Mouse (Mus musculus) thymus, adult 18-20 months (tissue): ENCODE measurements around the gene Frmd4b.

ENCODE experiments used
- DNase-seq, 2 experiments: peaks; one replicate each; pipeline ENCODE4 v3.0.0; 2022; ENCODE audit warnings: mixed read lengths in 2 of 2

Frmd4b gene

DNA sequence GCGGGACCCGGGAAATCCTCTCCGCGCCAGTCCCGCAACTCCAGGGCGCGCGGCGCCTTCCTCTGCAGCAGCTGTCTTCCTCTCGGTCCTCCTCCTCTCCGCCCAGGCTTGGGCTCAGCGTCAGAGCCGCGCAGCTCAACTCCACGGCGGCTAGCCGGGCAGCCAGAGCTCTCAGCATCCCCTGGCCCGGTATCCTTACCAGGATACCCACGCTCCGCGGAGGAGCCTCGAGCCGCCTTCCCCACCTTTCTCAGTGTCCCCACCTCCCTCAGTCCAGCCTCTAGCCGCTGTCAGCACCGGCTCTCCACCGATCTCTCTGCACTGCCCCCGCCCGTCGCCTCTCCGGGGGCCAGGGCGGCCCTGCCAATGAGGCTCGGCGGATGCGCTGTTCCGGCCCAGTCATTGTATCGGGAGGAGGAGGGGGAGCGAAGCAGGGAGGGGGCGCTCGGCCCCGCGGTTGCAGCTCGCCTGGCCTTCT is at the start of gene Frmd4b:
TSS of gene Frmd4b (minus strand) at position 276 of the 478 bp plus-strand sequence.
- peak in 1 of 2 experiments; percentile 4 for DNase-seq

DNA sequence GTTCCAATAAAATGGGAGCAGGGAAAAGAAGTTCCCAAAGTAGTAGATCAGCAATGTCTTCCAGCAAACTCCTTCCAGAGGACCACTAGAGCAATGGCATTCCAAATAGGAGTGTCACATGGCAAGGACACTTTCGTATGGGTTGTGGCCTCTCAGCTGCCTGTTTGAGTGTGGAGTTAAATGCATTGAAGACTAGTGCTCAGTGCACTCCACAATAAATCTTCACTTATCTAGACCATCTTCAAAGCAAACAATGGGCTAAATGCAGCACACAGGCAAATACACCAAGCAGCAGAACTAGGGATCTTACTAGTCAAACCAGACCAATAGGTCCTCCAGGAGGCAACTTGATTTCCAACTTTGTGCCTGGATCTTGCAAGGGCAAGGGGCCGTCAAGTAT is 49.1 kb upstream of the Frmd4b start:
- DNase-seq, result no peak

DNA sequence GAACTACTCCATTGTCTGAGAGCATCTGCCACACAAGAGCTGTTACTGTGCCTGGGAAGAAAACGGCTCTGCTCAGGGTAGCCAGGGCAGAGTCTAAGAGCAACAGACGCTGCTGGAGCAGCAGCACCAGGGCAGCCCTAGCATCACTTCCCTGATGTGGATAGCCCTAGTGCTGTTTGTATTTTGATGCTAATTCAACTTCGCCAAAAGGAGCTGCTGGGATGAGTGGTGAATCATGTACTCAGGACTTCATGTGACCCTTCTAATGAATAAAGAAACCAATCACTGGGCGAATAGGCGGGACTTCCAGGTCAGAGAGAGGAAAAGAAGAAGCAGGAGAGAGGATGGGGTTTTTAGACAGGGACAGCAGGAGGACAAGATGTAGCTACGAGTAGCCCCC is 41.6 kb upstream of the Frmd4b start:
- DNase-seq, result no peak

DNA sequence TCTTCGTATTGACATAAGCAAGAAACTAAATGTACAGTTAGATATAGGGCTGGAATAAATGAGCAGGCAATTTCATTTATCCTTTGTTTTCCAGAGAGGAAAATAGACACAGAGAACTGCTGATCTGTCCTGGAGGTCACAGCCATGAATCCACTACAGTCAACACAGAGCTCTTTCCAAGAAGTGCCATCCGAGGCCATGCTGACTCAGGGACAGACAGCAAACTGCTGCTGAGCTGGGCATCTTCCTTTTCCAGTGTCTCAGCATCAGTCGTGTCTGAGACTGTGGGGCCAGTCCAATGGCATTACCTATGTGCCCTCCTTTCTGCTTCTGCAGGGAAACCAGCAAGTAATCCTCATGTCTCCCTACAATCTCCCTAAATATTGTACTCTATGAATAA is 38.6 kb upstream of the Frmd4b start:
- DNase-seq, result no peak

DNA sequence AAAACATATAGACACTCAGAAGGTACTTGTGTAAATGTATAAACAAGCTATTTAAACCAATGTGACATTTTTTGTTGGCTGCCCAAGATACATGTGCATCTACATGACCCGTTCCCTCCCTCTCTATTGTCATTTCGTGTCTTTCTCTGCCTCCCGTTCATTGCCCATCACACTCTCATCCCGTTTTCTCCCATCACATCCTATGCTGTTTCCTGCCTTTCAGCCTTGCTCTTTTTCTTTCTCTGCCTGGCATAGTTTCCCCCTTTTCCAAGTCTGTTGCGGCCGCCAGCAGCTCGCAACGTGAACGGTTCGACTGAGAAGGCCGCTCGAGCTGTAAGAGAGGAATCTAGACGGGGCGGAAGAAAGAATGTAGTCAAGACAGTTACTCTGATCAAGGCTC is 30.2 kb upstream of the Frmd4b start:
- no peak for DNase-seq

DNA sequence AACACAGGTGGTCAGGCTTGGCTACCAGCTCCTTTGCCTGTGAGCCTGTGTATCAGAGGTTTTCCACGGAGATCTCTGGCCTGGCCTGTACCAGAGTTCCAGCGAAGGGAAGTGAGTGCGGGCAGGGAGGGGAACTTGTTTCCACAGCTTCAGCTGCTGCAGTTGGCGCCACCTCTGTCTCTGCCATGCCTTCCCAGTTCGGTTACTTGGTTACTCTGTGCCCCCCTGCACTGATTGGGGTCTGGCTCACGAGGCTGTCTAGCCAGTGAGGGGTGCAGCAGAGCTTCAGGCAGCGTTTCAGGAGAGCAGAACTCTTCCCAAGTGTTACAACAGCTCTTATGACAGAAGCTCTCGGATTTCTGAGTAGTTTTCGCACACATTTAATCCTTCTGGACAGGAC is 6.0 kb upstream of the Frmd4b start:
- DNase-seq, result no peak

DNA sequence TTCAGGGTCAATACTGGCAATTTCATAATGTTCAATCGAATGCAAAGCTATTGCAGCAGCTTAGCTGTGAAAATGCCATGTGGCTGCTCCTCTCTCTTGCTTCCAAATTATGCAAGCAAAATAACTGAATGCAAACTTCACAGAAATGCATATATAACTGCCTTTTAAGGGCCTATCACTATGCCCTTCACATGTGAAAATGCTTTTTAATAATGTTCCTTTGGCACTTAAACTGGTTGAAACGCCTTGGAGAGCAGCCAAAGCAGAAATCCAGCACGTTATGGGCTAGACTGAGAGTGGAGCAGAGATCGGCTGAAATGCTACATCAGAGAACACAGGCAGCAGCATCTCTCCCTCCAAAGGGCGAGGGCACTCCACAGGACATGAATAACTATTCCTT is 4.9 kb upstream of the Frmd4b start:
- no peak for DNase-seq

DNA sequence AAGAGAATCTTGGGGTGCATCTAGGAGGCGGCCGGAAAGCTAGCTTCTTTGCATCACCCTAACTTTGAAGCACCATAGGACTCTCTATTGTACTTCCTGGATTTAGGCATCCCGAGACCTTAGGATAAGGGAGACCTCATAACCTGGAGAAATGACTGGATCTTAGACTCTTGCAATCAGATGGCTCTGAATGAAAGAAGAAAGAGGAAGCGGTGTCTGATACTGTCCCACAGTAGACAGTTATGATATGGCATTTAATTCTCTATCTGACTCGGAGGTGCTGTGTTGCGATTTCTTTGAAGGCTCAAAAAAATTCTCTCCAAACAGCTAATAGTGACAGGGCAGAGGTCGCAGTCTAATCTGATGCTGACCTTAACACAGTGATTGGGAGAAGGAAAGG is 433 bp upstream of the Frmd4b start:
- DNase-seq, result no peak

DNA sequence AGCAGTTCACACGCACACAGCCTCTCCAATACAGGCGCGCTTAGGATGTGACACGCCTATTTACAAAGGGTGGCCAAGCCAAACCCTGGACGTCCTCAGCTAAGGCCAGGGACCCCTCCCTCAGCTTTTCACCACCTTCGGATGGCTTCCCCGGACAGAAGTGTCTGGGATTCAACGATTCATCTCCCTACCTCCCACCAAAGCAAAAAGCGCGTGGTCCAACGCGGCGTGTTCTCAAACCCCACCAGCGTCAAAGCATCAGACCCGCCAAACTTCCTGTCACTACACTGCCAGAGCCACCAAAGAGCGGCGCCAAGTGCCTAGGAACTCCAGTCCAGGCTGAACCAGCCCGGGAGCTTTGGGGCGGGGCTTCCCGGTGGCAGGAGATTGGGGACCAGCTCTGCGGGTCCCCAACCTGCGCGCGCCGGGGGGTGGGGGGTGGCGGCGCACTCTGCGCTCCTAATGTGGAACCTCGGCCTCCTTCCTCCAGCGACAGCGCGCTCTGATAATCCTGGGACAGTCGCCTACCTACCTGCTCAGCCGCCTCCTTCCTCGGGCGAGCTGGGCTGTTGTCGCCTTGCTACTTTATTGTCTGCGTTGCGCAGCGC is 579 bp downstream of the Frmd4b start:
- no peak for DNase-seq

DNA sequence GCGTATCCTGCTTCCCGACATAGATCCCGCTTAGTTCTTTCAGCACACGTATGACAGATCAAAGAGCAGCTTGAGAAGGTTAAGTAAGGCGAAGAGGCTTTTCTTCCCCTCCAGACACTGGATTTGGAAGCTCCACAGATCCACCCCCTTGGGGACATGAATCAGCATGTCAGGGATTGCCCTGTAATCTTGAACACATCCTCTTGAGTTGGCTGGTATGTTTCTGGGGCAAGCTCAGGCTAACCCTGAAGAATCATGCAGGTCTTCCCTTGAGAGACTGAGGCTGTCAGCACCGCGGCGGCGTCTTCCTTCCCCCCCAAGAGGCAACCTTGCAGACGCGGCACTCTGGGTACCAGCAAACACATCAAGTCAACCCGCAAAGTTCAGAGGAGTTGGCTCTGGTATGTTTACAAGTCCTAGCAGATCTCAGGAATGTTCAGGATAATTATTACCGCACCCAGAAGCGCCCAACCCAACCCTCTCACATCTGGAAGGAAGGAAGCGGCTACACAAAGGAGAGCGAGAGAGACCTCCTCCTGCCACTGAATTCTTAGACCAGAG is 1.4 kb downstream of the Frmd4b start:
- DNase-seq, result no peak

DNA sequence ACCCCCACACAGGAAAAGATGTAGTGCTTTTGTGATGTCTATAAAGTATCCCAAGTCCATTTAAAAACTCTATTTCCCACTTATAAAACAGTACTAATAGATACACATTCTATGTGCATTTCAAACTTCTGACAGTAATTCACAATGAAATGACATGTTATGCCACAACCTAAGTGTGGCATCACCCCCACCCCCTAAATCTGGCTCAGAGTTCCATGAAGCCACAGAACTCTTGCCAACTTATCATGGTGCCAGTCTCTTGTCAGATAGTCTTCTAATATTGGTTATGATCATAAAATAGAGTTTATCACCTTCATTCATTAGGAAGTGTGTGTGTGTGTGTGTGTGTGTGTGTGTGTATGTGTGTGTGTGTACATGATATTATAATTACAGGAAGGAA is 3.2 kb downstream of the Frmd4b start:
- no peak for DNase-seq

DNA sequence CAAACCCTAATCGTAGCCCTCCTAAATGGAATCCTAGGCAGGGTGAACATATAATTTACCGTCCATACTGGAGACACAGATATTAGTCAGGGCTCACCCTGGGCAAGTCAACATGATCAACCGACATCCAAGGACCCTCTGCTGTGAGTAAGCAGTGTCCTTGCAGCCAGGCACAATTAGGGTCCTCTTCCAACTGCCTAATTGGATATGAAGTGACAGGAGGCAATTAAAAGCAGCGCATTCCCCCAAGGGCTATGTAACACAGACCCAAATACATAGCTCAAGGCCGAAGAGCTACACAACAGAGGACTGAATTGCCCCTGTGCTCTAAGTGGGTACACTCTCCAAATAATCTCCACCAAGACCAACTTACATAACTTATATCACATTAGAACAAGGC is 4.5 kb downstream of the Frmd4b start:
- DNase-seq, result no peak

DNA sequence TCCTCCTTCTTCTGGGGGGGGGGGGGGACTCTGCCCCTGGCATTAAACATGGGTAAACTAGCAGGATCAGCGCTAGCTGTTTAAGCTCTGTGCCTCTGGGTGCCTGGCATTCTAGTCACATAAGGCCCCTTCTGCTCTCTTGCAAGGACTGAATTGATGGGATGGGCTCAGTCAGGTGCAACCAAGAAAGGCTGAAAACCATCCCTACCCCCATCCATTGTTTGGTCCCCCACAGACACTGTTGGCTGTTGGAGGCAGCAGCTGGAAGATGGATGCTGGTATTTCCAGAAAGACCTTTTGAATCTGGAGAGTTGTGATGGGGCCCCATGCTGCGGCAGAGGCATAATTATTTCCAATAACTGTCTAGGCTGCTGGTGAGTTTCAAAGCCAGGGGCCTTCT is 7.3 kb downstream of the Frmd4b start:
- DNase-seq, result no peak

DNA sequence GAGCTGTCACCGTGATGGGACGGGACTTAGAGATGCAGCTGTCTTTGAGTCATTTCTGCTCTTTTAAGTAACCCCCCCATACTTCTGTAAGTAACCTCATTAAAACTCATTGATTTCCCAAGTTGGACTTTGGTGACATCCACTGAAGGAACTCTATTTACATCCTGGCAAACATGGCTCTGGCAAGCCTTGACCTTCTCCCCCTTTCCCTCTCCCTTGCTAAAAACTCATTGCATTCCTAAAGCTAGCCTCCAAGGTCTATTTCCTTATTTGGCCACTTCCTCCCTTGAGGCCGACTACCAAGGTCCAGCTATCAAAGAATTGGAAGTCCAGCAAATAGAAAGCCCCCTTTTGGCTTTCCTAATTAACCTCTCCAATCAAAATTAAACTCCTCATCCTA is 9.7 kb downstream of the Frmd4b start:
- no peak for DNase-seq

DNA sequence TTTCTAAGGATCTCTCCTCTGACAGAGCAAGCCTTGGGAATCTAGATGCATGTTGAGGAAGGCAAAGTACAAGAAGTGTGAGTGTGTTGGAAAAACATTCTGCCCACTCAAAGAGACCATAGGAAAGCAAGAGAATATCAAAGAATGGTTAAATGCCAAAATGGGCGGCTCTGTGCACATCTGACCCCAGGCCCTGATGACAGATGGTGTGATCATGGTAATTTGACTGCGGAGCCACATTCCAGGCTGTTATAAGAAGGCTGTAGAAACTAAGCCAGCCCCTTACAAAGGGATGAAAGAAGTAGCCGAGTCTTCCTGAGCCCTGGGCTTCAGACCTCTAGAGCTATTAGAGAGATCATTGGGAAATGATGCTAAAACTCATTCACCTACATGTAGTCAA is 22.1 kb downstream of the Frmd4b start:
- no peak for DNase-seq

DNA sequence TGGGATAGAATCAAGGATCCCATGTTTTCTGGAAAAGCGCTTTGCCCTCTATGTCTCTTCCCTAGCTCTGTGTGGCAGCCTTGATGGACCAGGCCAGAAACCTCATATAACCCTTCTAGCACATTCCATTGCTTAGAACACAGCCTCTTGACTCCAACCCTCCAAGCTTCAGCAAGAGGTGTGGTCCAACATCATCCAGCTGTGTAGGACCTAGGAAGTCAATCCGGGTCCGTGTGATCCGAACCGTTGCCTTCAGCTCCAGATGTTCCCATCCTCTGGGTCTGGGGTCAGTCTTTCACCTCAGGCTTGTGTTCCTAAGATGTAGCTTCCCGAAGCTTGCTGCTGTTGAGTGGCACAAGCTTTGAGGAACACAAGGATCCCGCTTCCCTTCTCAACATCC is 22.8 kb downstream of the Frmd4b start:
- DNase-seq, result no peak

DNA sequence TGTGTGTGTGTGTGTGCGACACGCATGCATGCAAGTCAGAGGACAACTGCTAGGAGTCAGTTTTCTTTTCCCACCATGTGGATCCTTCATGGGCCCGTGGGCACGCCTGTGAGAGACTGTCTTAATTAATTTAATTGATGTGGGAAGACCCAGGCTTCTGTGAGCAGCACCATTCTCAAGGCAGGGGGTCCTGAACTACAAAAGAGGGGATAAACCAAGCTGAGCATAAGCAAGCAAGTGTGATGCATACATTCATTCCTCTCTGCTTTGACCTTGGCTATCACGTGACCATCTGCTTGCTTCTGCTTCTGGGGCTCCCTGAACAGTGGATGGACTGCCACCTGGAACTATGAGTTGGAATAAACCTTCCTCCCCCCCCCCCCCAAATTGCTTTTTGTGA is 27.1 kb downstream of the Frmd4b start:
- no peak for DNase-seq

DNA sequence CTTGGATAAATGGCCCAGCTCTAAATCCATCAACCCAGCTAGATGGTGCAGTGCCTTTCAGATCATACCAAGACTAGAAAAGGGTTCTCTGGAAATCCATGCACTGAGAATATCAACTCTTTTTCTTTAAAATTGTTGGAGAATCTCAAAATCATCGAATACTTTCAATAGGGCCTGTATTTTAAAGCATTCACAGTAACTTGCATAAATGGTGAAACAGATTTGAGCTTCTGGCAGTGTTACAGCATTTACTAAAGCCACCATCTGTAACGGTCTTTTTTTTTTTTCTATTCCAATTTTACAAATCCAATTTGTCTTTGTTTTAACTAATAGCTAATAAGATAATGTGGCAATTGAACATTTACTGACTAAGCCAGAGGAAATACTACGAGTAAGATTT is 27.8 kb downstream of the Frmd4b start:
- DNase-seq, result no peak

DNA sequence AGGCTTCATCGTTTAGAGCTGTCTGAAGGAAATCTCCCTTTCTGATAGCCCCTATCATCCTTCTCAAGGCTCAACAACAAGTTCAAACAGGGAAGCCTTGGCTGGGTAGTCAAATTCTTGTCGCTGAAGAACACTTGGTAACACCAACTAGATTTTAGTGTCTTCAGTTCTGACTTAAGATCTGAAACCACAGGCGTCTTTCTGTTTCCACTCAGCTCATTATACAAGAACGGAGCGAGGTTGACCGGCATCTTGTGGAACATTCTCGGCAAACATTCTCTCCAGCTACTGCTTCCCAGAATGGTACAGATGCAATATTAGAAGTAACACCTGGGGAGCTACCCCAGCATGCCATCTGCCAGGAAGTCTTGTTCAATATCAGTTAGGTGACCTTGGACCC is 28.3 kb downstream of the Frmd4b start:
- DNase-seq, result no peak

DNA sequence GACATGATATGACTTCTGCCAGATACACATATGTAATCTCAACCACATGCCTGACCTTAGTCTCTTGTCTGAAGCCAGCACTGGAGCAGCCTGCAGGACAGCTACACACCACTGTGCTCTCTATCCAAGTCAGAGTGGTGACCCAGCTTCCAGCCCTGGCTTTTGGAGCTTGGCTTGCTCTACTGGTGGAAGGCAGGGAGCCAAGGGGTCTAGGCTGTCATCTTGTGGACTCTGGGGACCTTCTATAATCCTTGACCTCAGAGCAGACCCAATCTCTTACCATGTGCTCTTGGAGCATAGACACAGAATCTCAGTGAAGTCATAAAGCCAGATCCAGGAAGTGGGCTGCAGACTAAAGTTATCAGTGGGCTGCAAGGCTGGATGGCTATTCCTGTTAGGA is 30.7 kb downstream of the Frmd4b start:
- DNase-seq, result no peak

DNA sequence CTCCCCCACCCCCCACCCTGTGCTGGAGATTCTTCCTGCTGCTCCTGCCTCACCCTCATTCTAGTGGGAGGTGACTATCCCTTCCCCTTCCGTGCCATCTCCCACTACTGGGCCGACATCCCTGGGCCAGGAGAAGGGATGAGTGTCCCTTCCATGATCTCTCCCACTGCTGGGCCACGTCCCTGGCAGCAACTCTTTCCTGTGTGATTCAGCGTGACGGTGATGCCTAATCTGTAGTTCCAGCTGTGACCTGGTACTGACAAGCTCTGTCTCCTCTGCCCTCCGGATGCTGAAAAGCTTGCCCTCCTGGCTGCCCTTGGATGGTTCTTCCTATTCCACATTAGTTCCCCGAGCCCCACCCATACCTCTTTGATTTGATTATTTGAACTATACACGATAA is 31.3 kb downstream of the Frmd4b start:
- no peak for DNase-seq

DNA sequence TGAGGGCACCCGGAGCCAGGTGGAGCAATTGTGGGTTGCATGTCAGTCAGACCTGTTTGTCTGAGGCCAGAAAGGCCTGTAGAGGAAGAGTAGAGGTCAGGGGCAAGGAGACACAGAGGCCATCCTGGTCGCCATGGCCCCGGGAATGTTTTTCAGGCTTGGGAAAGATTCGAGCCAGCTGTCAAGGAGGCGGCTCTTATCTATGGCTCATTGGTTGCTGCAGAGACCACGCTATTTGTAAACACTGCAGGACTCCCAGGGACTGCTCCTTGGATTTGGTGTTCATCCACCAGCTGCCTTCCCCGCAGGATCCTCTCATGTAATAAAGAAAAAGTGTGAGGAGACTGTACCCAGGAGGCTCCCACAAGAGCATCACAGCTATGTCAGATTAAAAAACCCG is 34.6 kb downstream of the Frmd4b start:
- no peak for DNase-seq

DNA sequence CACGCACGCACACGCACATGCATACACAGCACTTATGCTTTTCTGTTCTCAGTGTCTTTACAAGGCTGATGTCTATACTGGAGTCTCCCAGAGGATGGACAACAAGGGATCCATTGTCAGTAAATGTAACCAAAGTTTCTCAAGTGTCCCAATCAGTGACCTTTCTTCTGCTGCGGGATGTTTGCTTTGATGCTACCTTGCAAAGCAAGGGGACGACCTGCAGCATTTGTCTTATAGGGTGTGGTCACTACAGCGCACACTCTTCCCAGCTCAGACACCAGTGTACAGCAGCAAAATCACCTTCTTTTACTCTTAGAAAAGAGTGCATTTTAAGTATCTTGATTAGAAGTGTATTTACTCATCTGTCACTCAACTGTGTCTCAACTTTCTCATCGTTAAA is 35.4 kb downstream of the Frmd4b start:
- no peak for DNase-seq

DNA sequence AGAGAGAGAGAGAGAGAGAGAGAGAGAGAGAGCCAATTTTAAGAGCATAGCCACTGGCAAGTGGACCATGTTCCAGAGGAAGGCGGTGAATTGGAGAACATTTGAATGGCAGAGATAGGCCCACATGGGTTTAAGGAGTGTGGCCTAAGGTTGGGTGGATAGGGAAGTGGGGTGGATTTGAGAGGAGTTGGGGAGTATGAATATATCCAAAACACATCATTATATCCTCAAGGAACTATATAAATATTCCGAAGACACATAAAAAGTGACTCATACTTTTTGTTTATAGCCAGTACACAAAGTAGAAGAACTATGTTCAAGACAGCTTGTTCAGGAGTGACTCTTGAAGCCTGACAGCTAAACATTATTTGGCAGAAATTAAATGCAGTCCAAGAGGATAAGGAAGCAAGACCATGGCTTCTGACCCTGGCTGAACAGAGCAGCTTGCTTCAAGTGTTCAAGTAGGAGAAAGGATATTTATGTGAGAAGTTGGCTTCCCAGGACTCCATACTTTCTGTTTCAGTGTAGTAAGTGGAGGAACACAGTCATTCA is 36.8 kb downstream of the Frmd4b start:
- DNase-seq, result no peak

DNA sequence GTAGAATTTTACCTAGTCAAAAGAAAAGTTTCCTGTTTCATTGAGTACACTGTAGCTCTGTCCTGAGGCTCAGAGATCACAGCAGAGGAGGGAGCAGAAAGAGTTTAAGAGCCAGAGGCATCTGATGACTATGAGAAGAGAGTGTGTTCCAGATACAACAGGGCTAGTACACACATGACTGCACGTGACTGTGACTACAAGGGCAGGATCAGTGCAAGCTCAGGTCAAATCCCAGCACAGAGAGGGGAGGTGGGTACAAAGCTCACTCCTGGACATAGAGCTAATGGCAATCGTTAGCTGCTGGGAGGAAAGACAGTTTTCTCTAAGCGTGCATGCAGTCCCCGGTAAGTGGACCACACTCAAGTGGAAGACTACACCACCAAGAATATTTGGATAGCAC is 37.6 kb downstream of the Frmd4b start:
- no peak for DNase-seq
